Mouse (Mus musculus) stomach, embryonic 14.5 days (tissue): ENCODE results near the gene Gpr155. TPM values are rescaled to one million over a fixed set of nuclear protein-coding genes. Genes with fewer than 3 reads are reported as not detected.

Experiments used
- ATAC-seq: fragments of 200-750 bp; cut with Nextera tagmentation; 2 replicates; pipeline ENCODE4 v1.8.0; 2017; ENCODE audit warnings: low read depth, moderate TSS enrichment; ENCODE audit not compliant: insufficient number of reproducible peaks, insufficient read depth, low FRiP score
- H3K27ac ChIP-seq: fragments of 300-500 bp; sonication (generic); 2 replicates; pipeline ENCODE4 v1.5.1; 2014; ENCODE audit warnings: mild to moderate bottlenecking, low read length, moderate library complexity, mixed read lengths
- H3K27me3 ChIP-seq: fragments of 300-500 bp; sonication (generic); 2 replicates; pipeline ENCODE4 v1.6.1; 2014; ENCODE audit warnings: low read length, control low read depth, mixed read lengths; ENCODE audit not compliant: control insufficient read depth, insufficient read depth
- H3K36me3 ChIP-seq: fragments of 300-500 bp; sonication (generic); 2 replicates; pipeline ENCODE4 v1.6.1; 2014; ENCODE audit warnings: mild to moderate bottlenecking, control low read depth, low read length, moderate library complexity, mixed read lengths; ENCODE audit not compliant: control insufficient read depth, insufficient read depth
- H3K4me1 ChIP-seq: fragments of 300-500 bp; sonication (generic); 2 replicates; pipeline ENCODE4 v1.6.1; 2014; ENCODE audit warnings: low read length, control low read depth, mixed read lengths; ENCODE audit not compliant: control insufficient read depth, insufficient read depth
- H3K4me2 ChIP-seq: fragments of 300-500 bp; sonication (generic); replicated peaks from 2 replicates; pipeline ENCODE4 v1.6.1; 2014; ENCODE audit warnings: low read depth, low read length, control low read depth
- H3K4me3 ChIP-seq: fragments of 300-500 bp; sonication (generic); 2 replicates; pipeline ENCODE4 v1.5.1; 2014; ENCODE audit warnings: low read depth, low read length, control low read depth
- H3K9ac ChIP-seq: fragments of 300-500 bp; sonication (generic); replicated peaks from 2 replicates; pipeline ENCODE4 v1.6.1; 2014; ENCODE audit warnings: low read depth, mild to moderate bottlenecking, control low read depth, low read length, moderate library complexity, mixed read lengths
- H3K9me3 ChIP-seq: fragments of 300-500 bp; sonication (generic); 2 replicates; pipeline ENCODE4 v1.6.1; 2016; ENCODE audit warnings: low read depth, low read length, control low read depth; ENCODE audit not compliant: control insufficient read depth
- WGBS: fragments of 180-500 bp; shearing (Covaris S2); extraction: QIAGEN DNeasy Blood & Tissue Kit; methylation state at CpG from one replicate; pipeline ENCODE4 v1.1.7; 2014; 5-methylcytosine and 5-hydroxymethylcytosine counted together
- polyA plus RNA-seq: library from polyadenylated mRNA; unstranded; fragments of >200 nt; fragmentation: Nextera tagmentation; extraction: Ambion mirVana; gene quantifications from 2 replicates; pipeline ENCODE4 v1.2.1, GENCODE M21; 2014

Gene Gpr155
- polyA plus RNA-seq, 1 experiment from 2014 or later = 3.9 TPM

DNA sequence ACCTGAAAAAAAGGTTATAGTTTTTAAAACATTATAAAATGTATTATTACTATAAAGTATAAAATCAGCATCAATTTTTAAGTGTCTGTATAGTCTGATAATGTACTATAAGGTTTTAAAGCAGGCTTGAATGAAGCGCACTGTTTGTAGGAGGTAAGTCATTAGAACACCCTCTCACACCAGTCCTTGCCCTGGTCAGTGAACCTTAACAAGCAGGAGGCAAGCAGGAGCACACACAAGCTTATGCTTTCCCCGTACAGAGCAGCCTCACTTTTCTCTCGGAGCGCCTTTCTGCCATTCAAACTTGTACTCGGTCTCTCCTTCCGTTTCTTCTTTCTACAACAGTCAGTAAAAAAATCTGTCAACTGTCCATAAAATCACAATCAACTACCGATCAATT, 80.4 kb downstream of the Gpr155 start:
- Histone ChIP-seq H3K9me3 (no peaks in the 10 kb centered on the region), H3K27me3 (no peaks in the 10 kb centered on the region), H3K9ac (no peak overlapping the region), H3K4me3 (no peak overlapping the region), H3K4me2 (no peak overlapping the region), H3K36me3 (peaks cover 40% of the 10 kb centered on the region), H3K4me1 (no peaks in the 10 kb centered on the region), H3K27ac (no peak overlapping the region)
- no peak for ATAC-seq
- WGBS = 88% methylated on average over 7 of the region's 7 CpGs

DNA sequence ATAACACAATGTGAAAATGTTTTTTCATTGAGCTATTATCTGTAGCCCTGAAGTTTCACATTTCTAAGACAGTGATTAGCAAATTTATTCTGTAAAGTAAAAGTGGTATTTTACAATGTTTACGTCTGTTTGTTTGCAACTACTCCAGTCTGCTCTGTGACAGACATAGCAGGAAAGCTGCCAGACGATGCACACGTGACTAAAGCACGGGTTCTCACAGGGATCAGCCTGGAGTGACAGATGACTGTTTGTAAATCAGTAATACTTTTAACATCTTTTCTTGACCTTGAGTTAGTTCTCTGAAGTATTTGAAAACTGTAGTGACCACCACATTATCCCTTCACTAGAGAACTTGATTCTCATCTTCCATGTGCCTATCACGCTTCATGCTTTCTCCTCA, 81.9 kb downstream of the Gpr155 start:
- Histone ChIP-seq H3K4me2 (no peak overlapping the region), H3K27me3 (no peaks in the 10 kb centered on the region), H3K4me1 (no peaks in the 10 kb centered on the region), H3K36me3 (peaks cover 40% of the 10 kb centered on the region), H3K9ac (no peak overlapping the region), H3K4me3 (no peak overlapping the region), H3K27ac (no peak overlapping the region), H3K9me3 (no peaks in the 10 kb centered on the region)
- 81% methylated on average over 5 of the region's 5 CpGs for WGBS
- no peak for ATAC-seq

DNA sequence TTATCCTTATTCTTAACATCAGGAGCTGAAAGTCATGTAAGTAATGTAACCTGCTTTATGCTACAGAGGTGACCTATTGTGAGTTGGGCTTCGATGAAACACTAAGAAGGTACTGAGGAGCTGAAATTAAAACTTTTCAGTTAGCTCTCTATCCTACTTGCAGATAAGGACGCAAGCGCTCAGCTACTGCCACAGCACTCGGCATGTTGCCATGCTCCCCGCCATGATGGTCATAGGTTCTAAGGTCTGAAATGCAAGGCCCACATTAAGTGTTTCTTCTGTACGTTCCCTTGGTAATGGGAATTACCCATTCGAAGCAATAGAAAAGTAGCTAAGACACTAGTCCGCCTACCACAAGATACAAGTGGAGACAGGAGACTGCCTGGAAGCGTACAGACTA, 83.7 kb downstream of the Gpr155 start:
- no peak overlapping the region for H3K27ac ChIP-seq
- no peak overlapping the region for H3K4me3 ChIP-seq
- H3K9ac ChIP-seq = no peak overlapping the region
- no peaks in the 10 kb centered on the region for H3K27me3 ChIP-seq
- 92% methylated on average over 9 of the region's 9 CpGs for WGBS
- ATAC-seq = no peak
- H3K4me1 ChIP-seq = no peaks in the 10 kb centered on the region
- peaks cover 29% of the 10 kb centered on the region for H3K36me3 ChIP-seq
- no peak overlapping the region for H3K4me2 ChIP-seq
- H3K9me3 ChIP-seq = no peaks in the 10 kb centered on the region

DNA sequence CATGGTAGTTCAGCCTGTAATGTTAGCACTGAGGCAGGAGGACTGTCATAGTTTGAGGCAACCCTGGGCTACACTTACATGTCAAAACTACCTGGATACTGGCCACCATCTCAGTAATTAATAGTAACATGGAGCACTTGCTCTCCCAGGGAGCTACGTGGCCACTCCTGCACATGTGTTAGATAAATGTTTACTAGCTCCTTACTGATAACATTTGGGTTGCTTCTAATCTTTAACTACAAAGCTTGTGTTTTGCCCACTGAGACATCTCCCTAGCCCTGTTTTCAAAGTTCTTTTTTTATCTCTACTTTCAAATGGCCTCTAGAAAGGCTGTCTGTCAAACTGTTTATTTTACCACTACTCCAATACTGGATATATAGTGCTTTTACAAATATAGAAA, 84.4 kb downstream of the Gpr155 start:
- Histone ChIP-seq H3K4me3 (no peak overlapping the region), H3K36me3 (peaks cover 27% of the 10 kb centered on the region), H3K9ac (no peak overlapping the region), H3K4me1 (no peaks in the 10 kb centered on the region), H3K4me2 (no peak overlapping the region), H3K27me3 (no peaks in the 10 kb centered on the region), H3K9me3 (no peaks in the 10 kb centered on the region), H3K27ac (no peak overlapping the region)
- ATAC-seq = no peak
- WGBS = 42% methylated on average over 1 of the region's 1 CpGs

DNA sequence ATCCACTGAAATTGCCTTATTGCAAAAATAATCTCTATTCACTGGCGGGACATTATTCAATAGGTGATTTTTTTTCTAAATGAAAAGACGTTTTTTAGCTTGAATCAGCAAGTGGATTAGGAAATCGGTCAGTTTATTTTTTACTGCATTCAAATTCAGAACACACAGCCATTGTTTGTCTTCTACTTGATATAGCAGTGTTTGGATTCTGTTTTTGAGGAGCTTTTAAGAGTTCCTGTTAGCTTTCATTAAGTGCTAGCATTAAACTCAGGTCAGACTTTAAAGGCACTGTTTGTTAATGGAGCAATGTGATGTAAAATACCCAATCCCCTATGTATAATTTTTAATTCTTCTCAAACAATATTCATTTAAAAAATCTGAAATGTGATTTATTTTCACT, 87.5 kb downstream of the Gpr155 start:
- Histone ChIP-seq H3K36me3 (peaks cover 23% of the 10 kb centered on the region), H3K27me3 (no peaks in the 10 kb centered on the region), H3K4me3 (no peak overlapping the region), H3K9me3 (no peaks in the 10 kb centered on the region), H3K27ac (no peak overlapping the region), H3K4me1 (no peaks in the 10 kb centered on the region), H3K9ac (no peak overlapping the region), H3K4me2 (no peak overlapping the region)
- no peak for ATAC-seq
- WGBS = 89% methylated on average over 3 of the region's 3 CpGs

DNA sequence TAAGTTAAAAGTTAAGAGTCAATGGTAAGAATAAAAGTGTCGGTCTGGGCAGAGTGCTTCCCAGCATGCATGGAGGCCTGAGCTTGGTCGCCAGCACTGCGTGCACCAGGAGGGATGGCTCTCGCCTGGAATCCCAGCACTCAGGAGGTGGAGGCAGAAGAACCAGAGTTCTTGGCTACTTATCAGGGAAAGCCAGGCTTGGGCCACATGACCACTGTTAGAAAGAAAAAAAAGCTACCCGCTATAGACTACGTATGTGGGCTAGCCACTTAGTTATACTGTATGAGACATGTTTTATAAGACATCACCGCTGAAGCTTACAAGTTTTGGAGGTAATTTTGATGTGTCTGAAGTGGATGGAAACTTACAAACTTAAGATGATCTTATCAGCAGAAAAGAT, 88.2 kb downstream of the Gpr155 start:
- Histone ChIP-seq H3K27me3 (no peaks in the 10 kb centered on the region), H3K4me2 (no peak overlapping the region), H3K27ac (no peak overlapping the region), H3K9me3 (no peaks in the 10 kb centered on the region), H3K4me1 (no peaks in the 10 kb centered on the region), H3K36me3 (peaks cover 21% of the 10 kb centered on the region), H3K9ac (no peak overlapping the region), H3K4me3 (no peak overlapping the region)
- WGBS = 87% methylated on average over 7 of the region's 7 CpGs
- no peak for ATAC-seq

DNA sequence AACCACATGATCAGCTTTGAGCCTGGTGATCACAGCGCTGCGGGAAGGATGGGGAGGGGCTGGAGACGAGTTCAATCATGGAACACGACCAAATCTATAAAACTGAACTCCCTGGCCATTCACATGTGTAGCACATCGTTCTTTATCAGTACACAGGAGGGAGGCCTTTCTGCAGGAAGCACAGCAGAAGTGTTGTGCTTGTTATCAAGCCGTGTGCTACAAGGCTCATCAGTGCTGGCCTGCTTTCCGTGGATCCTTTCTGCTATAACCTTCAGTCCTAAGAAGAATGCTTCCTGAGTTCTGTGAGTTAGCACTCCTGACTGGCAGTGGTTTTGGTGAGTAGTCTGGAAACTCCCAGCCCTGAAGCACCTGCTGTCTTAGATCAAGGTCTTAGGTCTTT, 91.3 kb downstream of the Gpr155 start:
- Histone ChIP-seq H3K27ac (no peak overlapping the region), H3K4me2 (no peak overlapping the region), H3K36me3 (peaks cover 27% of the 10 kb centered on the region; the same call in 1 of the 2 replicates), H3K9ac (no peak overlapping the region), H3K9me3 (no peaks in the 10 kb centered on the region), H3K4me1 (no peaks in the 10 kb centered on the region), H3K27me3 (no peaks in the 10 kb centered on the region), H3K4me3 (no peak overlapping the region)
- no peak for ATAC-seq
- 83% methylated on average over 7 of the region's 7 CpGs for WGBS

Other genes with a start within 250 kb of the Gpr155 start
- 81.7 and 88.3 TPM in 2 replicates for gene Ola1, start 167.6 kb downstream of the Gpr155 start, polyA plus RNA-seq
- not detected in 2 replicates for gene Sp9, start 114.6 kb downstream of the Gpr155 start, polyA plus RNA-seq
- 10.6 and 11.7 TPM in 2 replicates for gene Scrn3, start 74.0 kb downstream of the Gpr155 start, polyA plus RNA-seq
- 28.1 and 29.6 TPM in 2 replicates for gene Cir1, start 73.9 kb downstream of the Gpr155 start, polyA plus RNA-seq
- 11.5 and 12.0 TPM in 2 replicates for gene Wipf1, start 143.2 kb upstream of the Gpr155 start, polyA plus RNA-seq
- 0.07 and 0.11 TPM in 2 replicates for gene Chrna1, start 193.8 kb upstream of the Gpr155 start, polyA plus RNA-seq